Mouse (Mus musculus): Measurements from ENCODE around the gene Acadsb. TPM values are rescaled to one million over a fixed set of nuclear protein-coding genes. Genes with fewer than 3 reads are reported as not detected.
A peak's percentile ranks its signal among the peaks of the same experiment; 100 is the strongest.
"Not testable (repeated sequence)": the region's sequence is repeated elsewhere in the genome, so short reads cannot be mapped to it uniquely, and the experiment has no call there.

The Acadsb gene
- total RNA-seq (2021), result 100 to 1,000 TPM; 204 to 213 TPM

DNA sequence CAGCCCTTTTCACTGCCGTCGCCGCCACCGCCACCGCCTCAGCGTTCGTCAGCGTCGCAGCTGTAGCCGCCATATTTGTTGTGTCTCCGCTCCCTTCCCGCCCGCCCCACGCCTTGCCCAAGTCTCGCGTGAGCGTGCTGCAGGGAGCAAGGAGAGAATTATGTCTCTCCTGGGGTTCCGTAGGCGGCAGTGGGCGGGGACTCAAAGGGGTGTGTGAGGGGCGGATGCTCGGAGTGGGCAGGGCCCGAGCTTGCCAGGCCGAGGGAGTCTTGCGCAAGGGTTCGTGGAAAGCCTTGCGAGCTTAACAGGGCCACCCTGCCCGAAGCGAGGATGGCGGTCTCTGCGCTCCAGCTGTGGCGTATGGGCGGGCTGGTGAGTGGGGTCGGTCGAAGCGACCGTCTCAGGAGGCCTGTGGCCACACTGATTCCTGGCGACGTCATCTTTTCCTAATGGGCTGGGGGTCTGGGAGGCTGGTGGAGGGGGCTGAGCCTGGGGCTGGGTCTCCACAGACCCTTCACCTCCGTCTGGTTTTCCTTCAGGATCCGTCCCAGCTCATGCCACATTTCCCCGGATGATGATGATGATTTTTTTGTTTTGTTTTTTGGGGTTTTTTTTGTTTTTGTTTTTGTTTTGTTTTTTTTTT lies at the start of gene Acadsb, which contains the start of gene Ikzf5:
Gene Acadsb, plus strand, starts transcription at position 186 of the 643 bp plus-strand sequence.
Gene Ikzf5, minus strand, starts transcription at position 106 of the 643 bp plus-strand sequence.
- intact Hi-C loops (cut with DNase I), result loop anchor here (2.0 to 10.0 kb wide), 3 partner anchors 48 to 1144 kb away; partner anchors contain the start of gene 2310057M21Rik
- DNase-seq, result peak; percentile 100

DNA sequence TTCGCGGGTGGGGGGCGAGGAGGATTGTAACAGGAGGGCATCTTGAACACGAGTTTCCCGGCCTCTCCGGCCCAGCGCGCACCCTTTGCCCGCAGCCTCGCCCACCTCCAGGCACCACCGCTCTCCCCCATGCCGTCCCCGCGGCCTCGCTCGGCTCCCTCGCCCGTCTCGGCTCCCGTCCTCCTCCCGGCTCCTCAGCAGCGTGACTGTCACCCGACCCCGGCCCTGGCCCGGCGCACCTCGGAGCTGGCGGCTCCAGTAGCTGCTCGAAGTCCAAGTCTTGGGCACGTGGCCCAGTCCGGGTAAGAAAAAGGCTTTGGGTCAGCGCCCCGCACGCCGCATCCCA lies 48.2 kb upstream of the Acadsb start:
- no peak for DNase-seq
- intact Hi-C loops (cut with DNase I), result loop anchor here (2.0 to 5.0 kb wide), 3 partner anchors 49 to 200 kb away; partner anchors contain the start of genes Acadsb, Bub3, Hmx3 and Ikzf5

DNA sequence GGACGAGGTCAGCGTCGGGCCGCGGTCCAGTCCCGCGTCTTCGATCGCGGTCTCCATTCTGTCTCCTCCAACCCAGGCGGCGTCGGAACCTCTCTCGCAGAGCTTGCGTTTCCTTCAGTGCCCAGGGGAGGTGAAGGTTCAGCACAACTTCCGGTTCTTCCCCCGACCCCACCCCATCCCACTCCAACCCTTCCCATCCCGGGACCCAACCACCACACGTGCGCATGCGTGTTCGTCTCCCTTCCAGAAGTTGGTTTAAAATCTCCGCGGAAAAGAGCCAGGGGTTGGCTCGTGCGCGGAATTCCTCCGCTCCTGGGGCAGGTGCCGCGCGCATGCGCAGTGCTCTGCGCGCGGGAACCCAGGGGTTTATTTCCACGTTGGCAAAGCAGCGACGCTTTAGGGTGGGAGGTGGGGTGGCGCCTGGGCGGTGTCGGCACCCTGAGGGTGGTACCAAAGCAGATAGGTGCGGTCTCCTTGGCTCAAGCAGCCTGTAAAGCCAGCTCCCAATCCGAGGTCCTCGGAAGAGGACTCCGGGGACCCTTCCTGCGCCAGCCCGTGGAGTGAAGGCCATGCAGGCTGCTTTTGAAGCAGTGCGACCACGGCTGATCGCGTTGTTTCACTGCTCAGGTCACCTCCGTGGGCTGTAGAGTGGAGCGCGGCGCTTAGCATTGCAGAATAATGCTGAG lies 47.6 kb upstream of the Acadsb start, which contains the start of gene 2310057M21Rik:
Gene 2310057M21Rik, minus strand, starts transcription at position 145 of the 686 bp plus-strand sequence.
- intact Hi-C loops (cut with DNase I), result loop anchor here (2.0 to 5.0 kb wide), 3 partner anchors 48 to 200 kb away; partner anchors contain the start of genes Acadsb, Bub3, Hmx3 and Ikzf5
- peak; percentile 89 to 92 for DNase-seq

GRCm38 (mm10) chr7:131364131-131364530 lies 46.3 kb upstream of the Acadsb start:
- DNase-seq, result no peak
- intact Hi-C loops (cut with DNase I), result loop anchor here (5.0 kb wide), 2 partner anchors 178 to 198 kb away; partner anchors contain the start of genes Bub3 and Hmx3

- peak; percentile 91 to 94 for DNase-seq
- intact Hi-C loops (cut with DNase I), result loop anchor here (5.0 kb wide), 2 partner anchors 181 to 511 kb away; no protein-coding TSS in a partner anchor
Measured at GRCm38 (mm10) chr7:131370648-131371469, 39.5 kb upstream of the Acadsb start, which contains the start of gene Pstk. TSS of gene Pstk (plus strand) at chr7:131371141.

- no peak for DNase-seq
- intact Hi-C loops (cut with DNase I), result loop anchor here (5.0 kb wide), 2 partner anchors 181 to 511 kb away; no protein-coding TSS in a partner anchor
Measured at GRCm38 (mm10) chr7:131371470-131371860, 38.9 kb upstream of the Acadsb start.

GRCm38 (mm10) chr7:131371880-131372651 lies 38.3 kb upstream of the Acadsb start:
- intact Hi-C loops (cut with DNase I), result loop anchor here (5.0 kb wide), 2 partner anchors 180 to 510 kb away; no protein-coding TSS in a partner anchor
- no peak for DNase-seq

DNA sequence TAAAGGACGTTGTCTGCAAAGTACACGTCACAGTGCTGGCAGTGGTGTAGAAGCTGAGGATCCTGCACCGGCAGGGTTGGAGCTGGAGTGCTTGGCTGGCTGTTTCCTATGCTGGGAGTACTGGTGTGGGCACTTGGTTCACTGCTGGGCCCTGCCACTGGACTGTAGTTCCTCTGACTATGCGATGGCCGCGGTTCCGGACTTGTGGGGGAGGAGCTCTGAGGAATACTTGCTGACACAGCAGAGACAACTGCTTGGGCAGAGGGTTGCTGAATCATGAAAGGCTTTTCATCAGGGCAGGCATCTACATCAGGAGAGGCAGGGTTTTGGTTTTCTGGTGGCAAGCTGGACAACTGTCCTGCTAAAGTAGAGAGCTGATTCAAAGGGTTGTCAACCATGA lies 18.6 kb upstream of the Acadsb start:
- intact Hi-C loops (cut with DNase I); DNase-seq: not testable (repeated sequence)

GRCm38 (mm10) chr7:131409321-131409987 lies 947 bp upstream of the Acadsb start:
- intact Hi-C loops (cut with DNase I), result no loop called here
- DNase-seq, result no peak

GRCm38 (mm10) chr7:131409988-131410385 lies 414 bp upstream of the Acadsb start:
- DNase-seq, result no peak
- intact Hi-C loops (cut with DNase I), result loop anchor here (2.0 to 10.0 kb wide), 3 partner anchors 47 to 1145 kb away; partner anchors contain the start of gene 2310057M21Rik

DNA sequence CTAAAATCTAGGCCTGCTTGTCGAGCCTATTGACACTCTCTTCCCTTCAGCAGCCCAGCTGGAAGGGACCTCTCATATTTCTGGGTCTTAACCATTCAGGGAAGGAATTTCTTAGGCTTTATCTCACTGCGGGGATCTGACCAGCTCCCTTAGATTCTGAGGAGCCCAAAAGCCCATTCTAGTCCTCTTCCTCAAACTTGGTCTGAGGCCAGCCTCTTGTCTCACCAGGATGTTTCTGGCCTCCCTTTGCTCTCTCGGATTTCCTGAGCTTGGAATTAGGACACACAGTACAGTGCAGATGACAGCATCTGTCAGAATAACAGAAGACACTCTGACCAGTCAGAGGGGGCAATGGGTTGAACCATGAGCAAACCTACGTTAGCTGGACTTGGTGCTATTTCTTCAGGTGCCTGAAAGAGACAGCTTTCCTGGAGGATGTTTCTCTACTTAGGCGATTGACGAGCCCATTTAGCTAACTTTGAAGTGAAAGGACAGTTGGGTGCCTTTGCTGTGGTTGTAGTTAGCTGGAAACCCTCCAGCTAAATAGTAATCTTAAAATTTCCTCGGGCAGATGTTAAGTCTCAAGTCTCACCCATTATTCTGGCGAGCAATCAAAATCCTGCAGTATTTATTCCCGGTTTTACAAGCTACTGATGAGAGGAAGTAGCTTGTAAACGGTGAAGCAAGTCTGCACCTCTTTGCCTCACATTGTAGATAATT lies 980 bp downstream of the Acadsb start:
- DNase-seq, result peak in 1 of 2 experiments; percentile 48
- intact Hi-C loops (cut with DNase I), result loop anchor here (2.0 to 10.0 kb wide), 3 partner anchors 49 to 1143 kb away; partner anchors contain the start of gene 2310057M21Rik

GRCm38 (mm10) chr7:131411941-131412270 lies 1.5 kb downstream of the Acadsb start:
- no peak for DNase-seq
- intact Hi-C loops (cut with DNase I), result loop anchor here (2.0 to 10.0 kb wide), 3 partner anchors 49 to 1143 kb away; partner anchors contain the start of gene 2310057M21Rik

- intact Hi-C loops (cut with DNase I), result loop anchor here (10.0 kb wide), 1 partner anchor 1138 kb away; no protein-coding TSS in a partner anchor
Measured at GRCm38 (mm10) chr7:131416742-131417141, 6.3 kb downstream of the Acadsb start.

GRCm38 (mm10) chr7:131417605-131418004 lies 7.2 kb downstream of the Acadsb start:
- DNase-seq, result no peak
- intact Hi-C loops (cut with DNase I), result loop anchor here (10.0 kb wide), 1 partner anchor 1137 kb away; no protein-coding TSS in a partner anchor

More at GRCm38 (mm10) chr7:131416742-131417141, 6.3 kb downstream of the Acadsb start:
- DNase-seq, result not testable (repeated sequence)

DNA sequence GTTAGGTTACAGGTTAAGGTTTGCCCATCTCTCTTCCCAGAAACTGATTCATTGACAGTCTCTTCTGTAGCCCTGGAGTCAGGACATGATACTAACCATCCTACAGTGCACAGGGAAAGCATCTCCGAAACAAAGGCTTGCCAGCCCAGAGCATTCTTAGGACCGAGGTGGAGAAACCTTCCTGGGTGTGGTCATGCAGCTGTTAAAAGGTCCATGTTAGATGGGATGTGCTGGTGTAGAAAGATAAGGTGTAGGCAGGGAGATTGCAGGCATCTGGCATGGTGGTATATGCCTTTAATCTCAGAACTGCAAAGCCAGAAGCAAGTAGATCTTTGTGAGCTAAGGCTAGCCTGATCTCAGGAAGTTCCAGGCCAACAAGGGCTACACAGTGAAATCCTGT lies 14.5 kb downstream of the Acadsb start:
- no peak for DNase-seq
- intact Hi-C loops (cut with DNase I), result no loop called here

- DNase-seq, result no peak
- intact Hi-C loops (cut with DNase I), result no loop called here
Measured at GRCm38 (mm10) chr7:131427331-131427730, 16.9 kb downstream of the Acadsb start.

DNA sequence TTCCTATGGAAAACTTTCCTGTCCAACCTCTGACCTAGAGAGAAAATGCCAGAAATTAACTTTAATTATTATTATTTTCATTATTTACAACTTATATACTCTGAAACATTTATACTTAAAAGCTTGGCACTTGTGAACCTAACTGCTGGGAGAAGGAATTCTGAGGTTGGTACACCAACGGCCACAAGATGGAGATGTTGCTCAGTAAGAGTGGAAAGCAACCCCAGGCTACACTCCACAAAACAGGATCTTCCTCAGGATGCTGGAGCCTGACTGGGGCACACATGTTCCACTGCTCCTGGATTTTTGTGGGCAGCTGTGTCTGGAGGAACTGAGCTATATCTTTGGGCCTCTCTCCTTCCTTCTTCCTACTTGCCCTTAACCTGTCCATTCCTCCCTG lies 21.8 kb downstream of the Acadsb start:
- DNase-seq, result no peak
- intact Hi-C loops (cut with DNase I), result loop anchor here (1.0 kb wide), 1 partner anchor 450 kb away; no protein-coding TSS in a partner anchor

DNA sequence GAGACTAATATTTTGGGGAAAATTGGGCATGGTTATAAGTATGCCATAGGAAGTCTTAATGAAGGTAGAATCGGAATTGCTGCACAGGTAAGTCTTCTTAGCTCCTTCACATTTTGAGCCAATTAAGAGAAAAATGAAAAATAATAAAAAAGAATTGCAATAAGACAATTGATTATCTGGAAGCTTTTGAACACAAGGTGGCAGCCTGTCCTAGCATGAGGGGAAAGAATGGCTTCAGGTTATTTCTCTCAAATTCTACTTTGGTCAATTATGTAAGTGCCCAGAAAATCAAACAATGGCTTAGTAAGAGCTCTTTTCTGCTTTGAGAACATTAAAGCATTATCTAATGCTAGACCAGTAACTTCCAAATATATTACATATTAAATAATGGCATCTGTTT lies 23.9 kb downstream of the Acadsb start:
- no peak for DNase-seq
- intact Hi-C loops (cut with DNase I), result no loop called here

All from heart, postnatal 36 days (tissue).